Mouse (Mus musculus) hindbrain, embryonic 14.5 days (tissue): ENCODE measurements at regions not wholly inside any gene's neighbourhood (a gene's known extent, or its start where the extent isn't known, plus 50 kb on each side); places are given as distances from the start of the nearest gene placed in this dataset.

Source experiments
- ATAC-seq: fragments of 200-750 bp; cut with Nextera tagmentation; 2 replicates; pipeline ENCODE4 v1.8.0; 2017; ENCODE audit warnings: moderate number of reproducible peaks, mild to moderate bottlenecking, moderate TSS enrichment, moderate library complexity; ENCODE audit not compliant: low FRiP score
- DNase-seq: peaks from one replicate; pipeline ENCODE4 v3.0.0-alpha.2; 2015; ENCODE audit warnings: low spot score
- H3K27ac ChIP-seq: fragments of 300-500 bp; sonication (generic); 2 replicates; pipeline ENCODE4 v1.5.1; 2014; ENCODE audit warnings: mild to moderate bottlenecking, moderate library complexity
- H3K27me3 ChIP-seq: fragments of 300-500 bp; sonication (generic); 2 replicates; pipeline ENCODE4 v1.6.1; 2014; ENCODE audit warnings: mild to moderate bottlenecking, low read length, mixed read lengths; ENCODE audit not compliant: control insufficient read depth, insufficient read depth
- H3K36me3 ChIP-seq: fragments of 300-500 bp; sonication (generic); replicated peaks from 2 replicates; pipeline ENCODE4 v1.6.1; 2014; ENCODE audit not compliant: control insufficient read depth, insufficient read depth
- H3K4me1 ChIP-seq: fragments of 300-500 bp; sonication (generic); replicated peaks from 2 replicates; pipeline ENCODE4 v1.6.1; 2014; ENCODE audit warnings: antibody characterized with exemption, low read length, mixed read lengths; ENCODE audit not compliant: control insufficient read depth, insufficient read depth
- H3K4me2 ChIP-seq: fragments of 300-500 bp; sonication (generic); replicated peaks from 2 replicates; pipeline ENCODE4 v1.6.1; 2014; ENCODE audit warnings: mild to moderate bottlenecking, moderate library complexity
- H3K4me3 ChIP-seq: fragments of 300-500 bp; sonication (generic); replicated peaks from 2 replicates; pipeline ENCODE4 v1.5.1; 2014; ENCODE audit warnings: mild to moderate bottlenecking, low read length
- H3K9ac ChIP-seq: fragments of 300-500 bp; sonication (generic); 2 replicates; pipeline ENCODE4 v1.6.1; 2014
- H3K9me3 ChIP-seq: fragments of 300-500 bp; sonication (generic); 2 replicates; pipeline ENCODE4 v1.6.1; 2016; ENCODE audit warnings: low read length; ENCODE audit not compliant: control insufficient read depth
- WGBS: fragments of 180-500 bp; shearing (Covaris S2); extraction: QIAGEN DNeasy Blood & Tissue Kit; methylation state at CpG from one replicate; pipeline ENCODE4 v1.1.7; 2014; 5-methylcytosine and 5-hydroxymethylcytosine counted together

DNA sequence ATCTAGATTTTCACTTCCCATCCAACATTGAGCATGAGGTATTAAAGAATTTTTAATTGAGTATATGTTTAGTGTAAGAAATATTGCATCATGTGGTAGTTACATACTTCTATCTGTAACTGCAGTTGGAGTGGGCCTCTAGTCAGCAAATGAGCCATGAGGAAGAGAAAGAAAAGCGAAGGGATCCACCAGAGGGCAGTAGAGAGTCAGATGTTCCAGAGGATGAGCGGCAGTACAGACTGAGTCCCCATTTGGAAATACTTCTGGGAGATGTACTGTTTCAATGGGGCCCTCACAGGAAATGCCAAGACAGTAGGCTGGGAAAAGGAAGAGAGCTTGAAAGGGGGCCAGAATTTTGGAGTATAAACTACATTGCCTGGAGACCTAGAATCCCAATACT lies 221.2 kb downstream of the Myh15 start:
- ATAC-seq (peak; percentile 78), DNase-seq (peak; percentile 87)
- Histone ChIP-seq H3K4me1 (no peaks in the 10 kb centered on the region), H3K36me3 (no peaks in the 10 kb centered on the region), H3K4me3 (no peak overlapping the region), H3K9ac (no peak overlapping the region), H3K9me3 (no peaks in the 10 kb centered on the region), H3K27me3 (no peaks in the 10 kb centered on the region), H3K4me2 (no peak overlapping the region), H3K27ac (no peak overlapping the region)
- WGBS, result 4% methylated on average over 2 of the region's 2 CpGs

DNA sequence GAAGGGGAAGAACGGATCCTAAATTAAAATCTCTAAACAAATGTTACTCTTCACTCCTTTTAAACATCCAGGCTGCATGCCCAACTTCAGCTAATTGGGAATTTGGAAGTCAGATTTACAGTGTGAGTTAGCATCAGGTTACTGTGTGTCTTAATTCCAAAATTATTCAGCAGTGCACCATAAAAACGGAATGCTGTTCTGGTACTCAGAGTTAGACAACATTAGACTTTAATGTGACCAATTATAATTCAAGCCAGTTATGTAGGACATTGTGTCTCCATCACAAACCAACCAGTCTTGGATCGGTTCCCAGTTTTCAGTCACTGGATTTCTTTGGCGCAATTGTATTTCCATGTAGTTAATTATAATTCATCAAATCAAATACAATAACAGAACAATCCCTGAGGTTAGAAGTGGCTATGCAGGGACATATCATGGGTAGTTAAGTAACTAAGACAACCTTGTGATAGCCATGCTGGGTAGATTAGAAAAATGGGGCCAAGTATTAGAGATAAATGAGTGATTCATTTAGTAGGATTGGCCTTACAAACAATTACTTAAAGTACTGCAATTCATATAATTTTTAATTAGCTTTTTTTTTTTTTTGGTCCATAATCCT lies 230.9 kb downstream of the Myh15 start:
- H3K9me3 ChIP-seq, result no peaks in the 10 kb centered on the region
- H3K9ac ChIP-seq, result no peak overlapping the region
- H3K4me1 ChIP-seq, result no peaks in the 10 kb centered on the region
- ATAC-seq (peak; percentile 73; the same call in 1 of the 2 replicates), DNase-seq (peak; percentile 39)
- no peak overlapping the region for H3K4me3 ChIP-seq
- H3K36me3 ChIP-seq, result no peaks in the 10 kb centered on the region
- H3K27ac ChIP-seq, result no peak overlapping the region
- 58% methylated on average over 4 of the region's 4 CpGs for WGBS
- H3K4me2 ChIP-seq, result no peak overlapping the region
- no peaks in the 10 kb centered on the region for H3K27me3 ChIP-seq

DNA sequence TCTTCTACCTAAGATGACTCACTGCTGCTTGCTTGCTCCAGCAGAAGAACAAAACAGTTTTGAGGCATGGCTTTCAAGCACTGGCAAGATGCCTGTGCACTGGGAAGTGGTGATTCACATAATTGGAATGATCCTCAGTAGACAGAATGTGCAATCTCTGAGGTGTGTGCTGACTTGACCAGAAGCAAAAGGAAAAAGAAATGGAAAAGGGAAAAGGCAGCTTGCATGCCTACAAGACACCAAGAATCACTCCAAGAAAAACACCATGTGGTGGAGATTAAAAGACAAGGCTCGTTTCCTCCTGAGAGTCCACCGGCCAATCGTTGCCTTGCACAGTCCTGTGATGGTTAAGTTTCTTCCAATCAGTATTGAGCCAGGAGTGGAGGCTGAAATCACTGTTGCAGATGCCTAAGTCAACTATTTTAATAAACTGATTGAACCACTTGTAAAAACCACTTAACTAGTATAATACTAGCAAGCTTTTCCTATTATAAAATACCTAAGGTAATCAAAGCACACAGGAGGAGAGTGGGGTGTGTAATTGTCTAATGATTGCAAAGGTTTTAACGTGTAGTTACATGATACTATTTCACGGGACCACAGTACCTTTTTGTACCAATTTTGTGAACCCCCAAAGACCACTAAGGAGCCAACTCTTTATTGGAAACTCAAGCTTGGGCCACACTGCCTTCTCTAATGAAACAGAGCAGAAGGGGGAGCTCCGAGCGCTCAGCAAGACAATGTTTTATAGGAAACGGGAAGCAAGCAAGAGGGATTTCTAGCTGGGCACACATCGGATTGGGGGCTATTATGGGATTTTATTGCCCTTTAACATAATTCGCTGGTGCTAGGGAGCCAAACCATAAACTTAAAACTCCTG lies 232.2 kb downstream of the Myh15 start:
- WGBS, result 85% methylated on average over 10 of the region's 10 CpGs
- Histone ChIP-seq H3K9me3 (no peaks in the 10 kb centered on the region), H3K27me3 (no peaks in the 10 kb centered on the region), H3K4me1 (no peaks in the 10 kb centered on the region), H3K9ac (no peak overlapping the region), H3K27ac (no peak overlapping the region), H3K4me2 (no peak overlapping the region), H3K4me3 (no peak overlapping the region), H3K36me3 (no peaks in the 10 kb centered on the region)
- DNase-seq, result no peak
- no peak for ATAC-seq

DNA sequence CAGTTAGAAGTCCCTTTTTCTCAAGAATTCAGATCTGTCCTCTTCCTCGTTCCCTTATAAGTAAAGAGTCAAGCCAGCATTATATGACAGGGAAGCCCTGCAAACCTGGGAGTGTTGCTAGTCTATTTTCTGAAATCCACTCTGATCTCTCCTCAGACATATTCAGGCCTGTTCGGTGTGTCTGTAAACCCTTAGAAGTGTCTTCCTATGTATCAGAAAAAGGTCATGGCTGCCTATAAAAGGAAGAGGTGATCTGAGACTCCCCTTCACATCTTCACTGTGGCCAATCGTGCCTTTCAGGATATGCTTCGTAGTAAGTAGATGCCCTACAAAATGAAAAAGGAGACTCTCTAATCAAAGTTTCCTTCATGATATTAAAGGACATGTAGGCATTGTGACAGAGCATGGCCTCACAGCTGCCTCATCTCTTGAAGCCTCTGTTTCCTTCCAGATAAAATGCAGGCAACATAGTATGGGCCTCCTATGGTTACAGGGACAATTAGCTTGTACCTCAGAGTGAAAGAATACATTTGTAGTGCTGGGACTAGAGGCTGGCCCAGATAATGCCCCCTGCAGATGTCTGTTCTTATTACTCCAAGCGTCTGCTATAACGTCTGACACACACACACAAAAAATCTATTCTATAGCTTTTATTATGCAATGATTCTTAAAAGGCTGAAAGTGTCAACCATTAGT lies 246.5 kb downstream of the Myh15 start:
- Histone ChIP-seq H3K9me3 (no peaks in the 10 kb centered on the region), H3K9ac (no peak overlapping the region), H3K27ac (no peak overlapping the region), H3K36me3 (no peaks in the 10 kb centered on the region), H3K4me2 (no peak overlapping the region), H3K4me3 (no peak overlapping the region), H3K27me3 (no peaks in the 10 kb centered on the region), H3K4me1 (no peaks in the 10 kb centered on the region)
- DNase-seq (no peak), ATAC-seq (no peak)
- WGBS, result 64% methylated on average over 6 of the region's 6 CpGs

GRCm38 (mm10) chr16:49304354-49304753 lies 247.1 kb downstream of the Myh15 start:
- DNase-seq (no peak), ATAC-seq (no peak)
- 74% methylated on average over 2 of the region's 2 CpGs for WGBS
- H3K27me3 ChIP-seq, result no peaks in the 10 kb centered on the region
- no peak overlapping the region for H3K4me2 ChIP-seq
- no peak overlapping the region for H3K9ac ChIP-seq
- no peak overlapping the region for H3K4me3 ChIP-seq
- H3K36me3 ChIP-seq, result no peaks in the 10 kb centered on the region
- no peak overlapping the region for H3K27ac ChIP-seq
- no peaks in the 10 kb centered on the region for H3K9me3 ChIP-seq
- no peaks in the 10 kb centered on the region for H3K4me1 ChIP-seq

GRCm38 (mm10) chr16:49317061-49317460 lies 259.8 kb downstream of the Myh15 start:
- DNase-seq (no peak), ATAC-seq (no peak)
- Histone ChIP-seq H3K4me3 (no peak overlapping the region), H3K27me3 (no peaks in the 10 kb centered on the region), H3K4me2 (no peak overlapping the region), H3K36me3 (no peaks in the 10 kb centered on the region), H3K9me3 (no peaks in the 10 kb centered on the region), H3K4me1 (no peaks in the 10 kb centered on the region), H3K27ac (no peak overlapping the region), H3K9ac (no peak overlapping the region)
- WGBS, result 90% methylated on average over 2 of the region's 2 CpGs

GRCm38 (mm10) chr16:49319047-49319678 lies 261.9 kb downstream of the Myh15 start:
- Histone ChIP-seq H3K4me2 (no peak overlapping the region), H3K4me1 (no peaks in the 10 kb centered on the region), H3K36me3 (no peaks in the 10 kb centered on the region), H3K9me3 (no peaks in the 10 kb centered on the region), H3K9ac (no peak overlapping the region), H3K27ac (no peak overlapping the region), H3K4me3 (no peak overlapping the region), H3K27me3 (no peaks in the 10 kb centered on the region)
- DNase-seq (no peak), ATAC-seq (no peak)
- 48% methylated on average over 4 of the region's 4 CpGs for WGBS

- 89% methylated on average over 5 of the region's 5 CpGs for WGBS
- H3K9ac ChIP-seq, result no peak overlapping the region
Observed at GRCm38 (mm10) chr16:49319774-49320173, 262.5 kb downstream of the Myh15 start.

DNA sequence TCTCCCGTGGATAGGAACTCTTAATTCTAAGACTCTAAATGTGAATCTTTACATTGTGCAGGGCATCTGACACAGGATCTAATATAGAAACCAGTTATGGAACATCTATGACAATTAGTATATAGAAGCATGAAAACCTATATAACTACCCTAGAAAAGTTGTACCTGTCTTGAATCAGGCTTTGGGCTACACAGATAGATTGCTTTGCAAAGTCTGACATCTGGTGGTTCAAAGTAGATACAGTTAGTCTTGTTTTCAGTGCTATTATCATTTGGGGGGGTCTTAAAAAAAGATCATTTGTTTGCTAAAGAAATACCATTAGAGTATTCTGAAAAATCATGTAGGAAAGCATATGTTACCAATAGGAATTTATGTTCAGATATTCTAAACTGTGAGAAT lies 264.7 kb downstream of the Myh15 start:
- no peak overlapping the region for H3K4me3 ChIP-seq
- no peaks in the 10 kb centered on the region for H3K4me1 ChIP-seq
- H3K9ac ChIP-seq, result no peak overlapping the region
- 84% methylated on average over 1 of the region's 1 CpGs for WGBS
- H3K27ac ChIP-seq, result no peak overlapping the region
- DNase-seq (no peak), ATAC-seq (no peak)
- no peaks in the 10 kb centered on the region for H3K36me3 ChIP-seq
- H3K4me2 ChIP-seq, result no peak overlapping the region
- H3K27me3 ChIP-seq, result no peaks in the 10 kb centered on the region
- no peaks in the 10 kb centered on the region for H3K9me3 ChIP-seq

More at GRCm38 (mm10) chr16:49319774-49320173, 262.5 kb downstream of the Myh15 start:
- Histone ChIP-seq H3K27me3 (no peaks in the 10 kb centered on the region), H3K4me3 (no peak overlapping the region), H3K36me3 (no peaks in the 10 kb centered on the region), H3K9me3 (no peaks in the 10 kb centered on the region), H3K4me1 (no peaks in the 10 kb centered on the region), H3K27ac (no peak overlapping the region), H3K4me2 (no peak overlapping the region)
- DNase-seq (no peak), ATAC-seq (no peak)
